9 mouse cellular contexts compared by ENCODE assay signal in genomic region chr11:120749430-120749829, GRCm38 (mm10). TPM values are rescaled to one million over a fixed set of nuclear protein-coding genes. Genes with fewer than 3 reads are reported as not detected.
A peak's percentile ranks its signal among the peaks of the same experiment; 100 is the strongest.
DNase-seq lines count a peak whose midpoint lies in the region; ATAC-seq lines count a peak whose summit lies in the region.
"Had no signal": no experiment of that assay in that cellular context is flagged by ENCODE, and none has a peak within 500 bp of the region (broad histone marks: within the 10 kb centered on the region; RNA-seq: fewer than 3 reads in every experiment).

No protein-coding gene starts in this region.

- H3K4me2 ChIP-seq in liver, embryonic 11.5 days: no peak overlapping the region
- H3K4me2 ChIP-seq: liver, embryonic 15.5 days had no signal

- H3K27ac ChIP-seq in liver, embryonic 11.5 days (ENCODE audit: low read depth, low read length): no peak overlapping the region
- H3K27ac ChIP-seq: liver, embryonic 15.5 days had no signal

- peaks cover 4% of the 10 kb centered on the region; the same call in 1 of the 2 replicates for H3K27me3 ChIP-seq in liver, embryonic 11.5 days (replicated peaks; ENCODE audit: control insufficient read depth, insufficient read depth, low read length)

- H3K9ac ChIP-seq in liver, embryonic 11.5 days (ENCODE audit: low read depth, low read length): no peak overlapping the region
- H3K9ac ChIP-seq: liver, embryonic 15.5 days had no signal

- WGBS in liver, embryonic 11.5 days: 52% methylated on average over 8 of the region's 8 CpGs

- no peaks in the 10 kb centered on the region for H3K36me3 ChIP-seq in liver, embryonic 11.5 days (ENCODE audit: control insufficient read depth, insufficient read depth, low read length)
- H3K36me3 ChIP-seq: liver, embryonic 15.5 days had no signal

- H3K4me1 ChIP-seq in liver, embryonic 11.5 days (replicated peaks; ENCODE audit: control insufficient read depth, insufficient read depth, low read length): no peaks in the 10 kb centered on the region
- H3K4me1 ChIP-seq: liver, embryonic 15.5 days had no signal

- ATAC-seq in liver, embryonic 11.5 days (replicated peaks; ENCODE audit: low FRiP score): no peak
- ATAC-seq in granulocyte monocyte progenitor cell, adult 5-6 weeks (replicated peaks; ENCODE audit: poor library complexity, severe bottlenecking): peak; percentile 90

- no peak overlapping the region for H3K4me3 ChIP-seq in liver, embryonic 11.5 days (ENCODE audit: low read depth, low read length)
- H3K4me3 ChIP-seq: liver, embryonic 15.5 days had no signal

- DNase-seq in adrenal gland, adult 2 months: peak; percentile 46
- no peak for DNase-seq in adrenal gland, postnatal 25 days
- peak; percentile 39 for DNase-seq in liver
- no peak for DNase-seq in liver, embryonic 11.5 days (ENCODE audit: low spot score)
- peak; percentile 57 for DNase-seq in retina, embryonic 14.5 days (ENCODE audit: low spot score)
- DNase-seq in right cerebral cortex, postnatal 10 days (ENCODE audit: low spot score in 2 of 2): no peak
- no peak for DNase-seq in left cerebral cortex, adult 18-20 months (ENCODE audit: low spot score in 2 of 2)

- no peaks in the 10 kb centered on the region for H3K9me3 ChIP-seq in liver, embryonic 11.5 days (ENCODE audit: control insufficient read depth, low read length)
- H3K9me3 ChIP-seq: liver, embryonic 15.5 days had no signal

RNA-seq across cellular contexts. Expression of gene Hmga1b, which starts 13.2 kb away (rescaled TPM):
- 10 to 100 TPM in 1 of 2 experiments, 1 to 10 TPM in 1; 5.5 to 12.3 TPM for total RNA-seq in adrenal gland, adult 2 months (2021)
- polyA plus RNA-seq in adrenal gland, adult 2 months (2012; rRNA removed): 2.8 and 6.6 TPM in 2 replicates
- total RNA-seq in adrenal gland, postnatal 25 days (2021): 11.4 and 18.7 TPM in 2 replicates
- polyA plus RNA-seq in liver, embryonic 11.5 days (2014; fragmentation: Nextera tagmentation; extraction: Ambion mirVana): 11.4 and 17.5 TPM in 2 replicates
- 12.8 and 179 TPM in 2 replicates for total RNA-seq in granulocyte monocyte progenitor cell, adult 5-6 weeks (2014; fragmentation: Nextera tagmentation)
- total RNA-seq in granulocyte monocyte progenitor cell, adult 5-6 weeks (2017): 16.3 and 157 TPM in 2 replicates
- 10 to 100 TPM; 31.4 to 50.3 TPM for total RNA-seq in left cerebral cortex, adult 18-20 months (2021)

RNA-seq across cellular contexts. Expression of gene Cbr2, which starts 17.5 kb away (rescaled TPM):
- total RNA-seq in adrenal gland, adult 2 months (2021): 10 to 100 TPM in 1 of 2 experiments, 1 to 10 TPM in 1; 8.3 to 10.6 TPM
- 52.6 and 54.2 TPM in 2 replicates for polyA plus RNA-seq in adrenal gland, adult 2 months (2012; rRNA removed)
- 1.9 and 3.7 TPM in 2 replicates for total RNA-seq in adrenal gland, postnatal 25 days (2021)
- 0.22 and 0.32 TPM in 2 replicates for polyA plus RNA-seq in liver, embryonic 11.5 days (2014; fragmentation: Nextera tagmentation; extraction: Ambion mirVana)
- not detected in 2 replicates for total RNA-seq in granulocyte monocyte progenitor cell, adult 5-6 weeks (2014; fragmentation: Nextera tagmentation)
- not detected in 2 replicates for total RNA-seq in granulocyte monocyte progenitor cell, adult 5-6 weeks (2017)
- total RNA-seq in left cerebral cortex, adult 18-20 months (2021): 1 to 10 TPM; 1.7 to 2.9 TPM

RNA-seq across cellular contexts. Expression of gene Dcxr, which starts 22.3 kb away (rescaled TPM):
- total RNA-seq in adrenal gland, adult 2 months (2021): 100 to 1,000 TPM in 1 of 2 experiments, 10 to 100 TPM in 1; 41.4 to 122 TPM
- 136 and 150 TPM in 2 replicates for polyA plus RNA-seq in adrenal gland, adult 2 months (2012; rRNA removed)
- total RNA-seq in adrenal gland, postnatal 25 days (2021): 59.0 and 82.3 TPM in 2 replicates
- 12.9 and 13.2 TPM in 2 replicates for polyA plus RNA-seq in liver, embryonic 11.5 days (2014; fragmentation: Nextera tagmentation; extraction: Ambion mirVana)
- total RNA-seq in granulocyte monocyte progenitor cell, adult 5-6 weeks (2014; fragmentation: Nextera tagmentation): 15.9 and 24.1 TPM in 2 replicates
- total RNA-seq in granulocyte monocyte progenitor cell, adult 5-6 weeks (2017): 14.5 and 18.6 TPM in 2 replicates
- 10 to 100 TPM in 1 of 2 experiments, 1 to 10 TPM in 1; 8.5 to 11.9 TPM for total RNA-seq in left cerebral cortex, adult 18-20 months (2021)

RNA-seq across cellular contexts. Expression of gene Rac3, which starts 28.2 kb away (rescaled TPM):
- total RNA-seq in adrenal gland, adult 2 months (2021): 10 to 100 TPM; 13.7 to 15.9 TPM
- polyA plus RNA-seq in adrenal gland, adult 2 months (2012; rRNA removed): 21.1 and 25.6 TPM in 2 replicates
- total RNA-seq in adrenal gland, postnatal 25 days (2021): 5.6 and 10.0 TPM in 2 replicates
- 1.2 and 1.8 TPM in 2 replicates for polyA plus RNA-seq in liver, embryonic 11.5 days (2014; fragmentation: Nextera tagmentation; extraction: Ambion mirVana)
- 2.1 and 5.1 TPM in 2 replicates for total RNA-seq in granulocyte monocyte progenitor cell, adult 5-6 weeks (2014; fragmentation: Nextera tagmentation)
- 1.1 TPM in 2 replicates for total RNA-seq in granulocyte monocyte progenitor cell, adult 5-6 weeks (2017)
- total RNA-seq in left cerebral cortex, adult 18-20 months (2021): 10 to 100 TPM; 28.9 to 38.6 TPM

RNA-seq across cellular contexts. Expression of gene Rfng, which starts 34.6 kb away (rescaled TPM):
- total RNA-seq in adrenal gland, adult 2 months (2021): 10 to 100 TPM; 18.3 to 20.9 TPM
- polyA plus RNA-seq in adrenal gland, adult 2 months (2012; rRNA removed): 91.6 and 95.4 TPM in 2 replicates
- 21.3 and 23.9 TPM in 2 replicates for total RNA-seq in adrenal gland, postnatal 25 days (2021)
- 30.3 and 33.4 TPM in 2 replicates for polyA plus RNA-seq in liver, embryonic 11.5 days (2014; fragmentation: Nextera tagmentation; extraction: Ambion mirVana)
- total RNA-seq in granulocyte monocyte progenitor cell, adult 5-6 weeks (2014; fragmentation: Nextera tagmentation): 23.8 TPM in 2 replicates
- 3.1 and 4.7 TPM in 2 replicates for total RNA-seq in granulocyte monocyte progenitor cell, adult 5-6 weeks (2017)
- total RNA-seq in left cerebral cortex, adult 18-20 months (2021): 10 to 100 TPM; 53.1 to 56.6 TPM

Comparison
In these comparisons a context has a peak if more than half of its experiments do, and no peak if none do; other contexts are left out.
1. DNase-seq: peak in adrenal gland, adult 2 months (single experiment), liver (single experiment) and retina, embryonic 14.5 days (single experiment); none in adrenal gland, postnatal 25 days (single experiment), liver, embryonic 11.5 days (single experiment), right cerebral cortex, postnatal 10 days (0 of 2) and left cerebral cortex, adult 18-20 months (0 of 2).